Mouse (Mus musculus): Measurements from ENCODE around the gene Leprot. TPM values are rescaled to one million over a fixed set of nuclear protein-coding genes. Genes with fewer than 3 reads are reported as not detected.

Leprot gene
- total and polyA plus RNA-seq, 3 experiments, result 51.5 to 51.7 TPM; not detected in 1

DNA sequence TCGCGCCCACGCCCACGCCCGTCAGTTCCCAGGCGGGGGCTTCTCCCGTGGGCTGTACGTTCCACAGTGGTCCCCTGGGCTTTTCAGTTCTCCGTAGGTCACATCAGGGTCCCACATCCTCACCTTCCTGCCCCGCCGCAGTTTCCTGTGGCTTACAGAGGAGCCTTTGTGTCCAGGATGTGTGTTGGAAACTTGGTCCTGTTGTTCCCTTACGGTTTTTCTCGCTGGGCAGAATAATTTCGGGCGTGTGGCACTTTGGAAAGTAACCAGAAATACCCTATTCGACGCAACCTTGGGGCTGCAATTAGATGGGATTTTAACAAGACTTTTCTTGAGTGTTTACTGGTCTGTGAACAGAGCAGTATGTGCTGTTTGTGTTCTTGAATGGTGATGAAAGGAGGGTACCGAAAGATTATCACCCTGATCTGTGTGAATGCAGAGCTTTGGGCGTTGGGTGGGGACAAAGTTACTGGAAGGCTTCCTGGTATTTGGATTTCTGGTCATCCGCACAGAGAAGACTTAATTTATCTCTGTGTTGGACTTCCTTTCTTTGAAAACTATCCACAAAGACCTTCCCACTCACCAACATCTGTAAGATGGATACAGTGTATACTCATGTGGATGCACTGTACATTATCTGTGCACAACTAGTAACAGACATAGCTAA lies 591 bp downstream of the Leprot start:
- peak overlapping the region; percentile 97 for H3K27ac ChIP-seq (ENCODE audit: control insufficient read depth, low read depth, low read length)
- peaks cover 17 to 30% of the 10 kb centered on the region in 2 experiments for H3K4me1 ChIP-seq (ENCODE audit: control insufficient read depth in 1 of 2, insufficient read depth in 2 of 2, low read length in 2 of 2)
- H3K36me3 ChIP-seq (ENCODE audit: control insufficient read depth in 1 of 2, insufficient read depth in 2 of 2, low read length in 2 of 2), result peaks cover 0 to 38% of the 10 kb centered on the region in 2 experiments
- H3K9me3 ChIP-seq (replicated peaks; ENCODE audit: insufficient read depth, low read length), result no peaks in the 10 kb centered on the region
- peak overlapping the region; percentile 91 for H3K9ac ChIP-seq (ENCODE audit: control insufficient read depth, low read depth, low read length, poor library complexity, severe bottlenecking)
- H3K4me3 ChIP-seq (ENCODE audit: control insufficient read depth in 1 of 2, insufficient read depth in 1 of 2, low read depth in 2 of 2, low read length in 2 of 2), result peak overlapping the region; percentile 71 to 90
- DNase-seq (ENCODE audit: low read depth, low spot score), result peak; percentile 64
- TF ChIP-seq MXI1 (IDR thresholded peaks at IDR 0.05; ENCODE audit: low read depth, low read length), result peak; percentile 45; the same call in 1 of the 2 replicates
- TF ChIP-seq JUND (IDR thresholded peaks at IDR 0.05; ENCODE audit: low read depth, low read length), result no peak
- no peak for TF ChIP-seq RAD21 (IDR thresholded peaks at IDR 0.05; ENCODE audit: low read depth, low read length)
- peak in 1 of 2 experiments; percentile 35; a peak in 1 of 4 replicates for TF ChIP-seq EP300 (IDR thresholded peaks at IDR 0.05; ENCODE audit: low read depth in 1 of 2, low read length in 2 of 2)
- TF ChIP-seq SIN3A (IDR thresholded peaks at IDR 0.05; ENCODE audit: low read length), result peak; percentile 69
- TF ChIP-seq NELFE (IDR thresholded peaks at IDR 0.05; ENCODE audit: low read depth, low read length), result peak; percentile 39; the same call in 1 of the 2 replicates
- TF ChIP-seq POLR2A (IDR thresholded peaks at IDR 0.05; ENCODE audit: control insufficient read depth in 1 of 2, insufficient read depth in 1 of 2, low read depth in 1 of 2, low read length in 2 of 2, poor library complexity in 1 of 2), result peak; percentile 14 to 48; a peak in 1 of 4 replicates
- no peak for TF ChIP-seq MEF2A (IDR thresholded peaks at IDR 0.05; ENCODE audit: extremely low read depth, insufficient replicate concordance, low read depth, low read length, poor library complexity, severe bottlenecking)
- TF ChIP-seq CHD1 (IDR thresholded peaks at IDR 0.05; ENCODE audit: low read depth, low read length), result 0 out of 2 replicates have a peak, but pooled peaks have one; percentile 89
- 0 out of 2 replicates have a peak, but pooled peaks have one; percentile 18 for TF ChIP-seq KAT2A (conservative IDR thresholded peaks at IDR 0.05; ENCODE audit: low read depth, low read length)
- no peak for TF ChIP-seq HCFC1 (IDR thresholded peaks at IDR 0.05; ENCODE audit: low read depth, low read length)
- TF ChIP-seq TCF12 (IDR thresholded peaks at IDR 0.05; ENCODE audit: low read depth, low read length), result no peak
- no peak; the same call in 1 of the 2 replicates for TF ChIP-seq ELF1 (IDR thresholded peaks at IDR 0.05; ENCODE audit: low read depth, low read length)
- 0 out of 2 replicates have a peak, but pooled peaks have one; percentile 18 for TF ChIP-seq POLR2AphosphoS2 (IDR thresholded peaks at IDR 0.05; ENCODE audit: low read length)
- TF ChIP-seq CTCF (IDR thresholded peaks at IDR 0.05 in 2 of 3, conservative IDR thresholded peaks at IDR 0.05 in 1 of 3; ENCODE audit: control insufficient read depth in 1 of 3, insufficient read depth in 1 of 3, low read depth in 2 of 3, low read length in 3 of 3, poor library complexity in 1 of 3, severe bottlenecking in 1 of 3), result no peak
- TF ChIP-seq MAX (IDR thresholded peaks at IDR 0.05; ENCODE audit: low read length), result peak; percentile 39; the same call in 1 of the 2 replicates
- TF ChIP-seq GATA1 (IDR thresholded peaks at IDR 0.05; ENCODE audit: low read depth, low read length), result peak; percentile 55
- 0 out of 2 replicates have a peak, but pooled peaks have one; percentile 5 for TF ChIP-seq MYC (IDR thresholded peaks at IDR 0.05; ENCODE audit: low read depth, low read length)
- 0 out of 2 replicates have a peak, but pooled peaks have one; percentile 42 for TF ChIP-seq ZKSCAN1 (IDR thresholded peaks at IDR 0.05; ENCODE audit: low read depth, low read length)
- 0 out of 2 replicates have a peak, but pooled peaks have one; percentile 11 for TF ChIP-seq BHLHE40 (IDR thresholded peaks at IDR 0.05; ENCODE audit: borderline replicate concordance, low read depth, low read length)
- TF ChIP-seq MYB (IDR thresholded peaks at IDR 0.05; ENCODE audit: low read depth, low read length), result 0 out of 2 replicates have a peak, but pooled peaks have one; percentile 25
- peaks cover 40% of the 10 kb centered on the region for H3K79me2 ChIP-seq (ENCODE audit: control insufficient read depth, insufficient read depth, low read length, poor library complexity)
- no peaks in the 10 kb centered on the region for H3K27me3 ChIP-seq (ENCODE audit: control insufficient read depth in 1 of 2, insufficient read depth in 2 of 2, low read length in 2 of 2)

Data from MEL (cell line).